30 mouse cellular contexts compared by ENCODE assay signal in the genomic region with DNA sequence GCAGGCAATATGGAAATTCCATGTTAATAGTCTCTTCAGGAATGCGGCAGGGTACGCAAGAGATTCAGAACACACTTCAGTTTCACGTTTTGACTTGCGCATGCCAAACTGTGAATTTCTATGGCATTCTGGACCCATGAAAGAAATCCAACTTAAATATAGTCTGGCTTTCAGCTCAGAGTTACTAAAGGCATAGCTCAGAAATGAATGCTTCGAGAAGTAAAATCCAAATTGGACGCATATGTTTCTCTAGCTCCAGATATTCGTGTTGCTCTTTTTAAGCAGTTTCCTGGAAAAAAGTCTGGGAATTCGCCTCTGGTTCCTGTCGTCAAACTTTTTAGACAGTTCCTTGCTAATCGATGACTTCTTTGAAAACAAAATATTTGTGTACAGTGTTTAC.
DNase-seq lines count a peak whose midpoint lies in the region; ATAC-seq and TF ChIP-seq lines count a peak whose summit lies in the region.
"Had no signal": no experiment of that assay in that cellular context is flagged by ENCODE, and none has a peak within 500 bp of the region (broad histone marks: within the 10 kb centered on the region; RNA-seq: fewer than 3 reads in every experiment).

No protein-coding gene starts in this region.

- DNase-seq in forebrain, embryonic 11.5 days (ENCODE audit: low spot score) = no peak
- no peak for DNase-seq in limb, embryonic 10.5 days (ENCODE audit: low spot score)
- no peak for DNase-seq in B cell, adult 2 months
- DNase-seq: adrenal gland, adult 2 months; adrenal gland, postnatal 14 days; cerebellum, adult 11 months; cerebellum, adult 2 months; cerebellum, adult 9-11 months; cerebellum, postnatal 36 days; embryo, embryonic 11 days; gastrocnemius, postnatal 25 days; heart, adult 18-20 months; heart, postnatal 10 days; heart, postnatal 36 days; kidney, adult 18-20 months had no signal

- no peak overlapping the region for H3K9ac ChIP-seq in forebrain, embryonic 16.5 days (replicated peaks; ENCODE audit: low read depth, low read length)
- no peak overlapping the region for H3K9ac ChIP-seq in forebrain, embryonic 11.5 days (ENCODE audit: low read length)
- no peak overlapping the region for H3K9ac ChIP-seq in limb, embryonic 12.5 days (replicated peaks)
- H3K9ac ChIP-seq in limb, embryonic 15.5 days = no peak overlapping the region
- no peak overlapping the region for H3K9ac ChIP-seq in hindbrain, embryonic 16.5 days (ENCODE audit: low read depth, low read length)
- H3K9ac ChIP-seq: heart, embryonic 12.5 days; heart, embryonic 15.5 days; hindbrain, embryonic 13.5 days had no signal

- no peak for TF ChIP-seq CTCF in embryonic fibroblast, embryonic 13.5 days (IDR thresholded peaks at IDR 0.05; ENCODE audit: borderline replicate concordance, insufficient read depth, low read length)

- H3K4me3 ChIP-seq in forebrain, embryonic 16.5 days (replicated peaks; ENCODE audit: low read length) = no peak overlapping the region
- H3K4me3 ChIP-seq in forebrain, embryonic 11.5 days (ENCODE audit: low read depth, low read length) = no peak overlapping the region
- no peak overlapping the region for H3K4me3 ChIP-seq in limb, embryonic 12.5 days (replicated peaks)
- H3K4me3 ChIP-seq in limb, embryonic 10.5 days = no peak overlapping the region
- H3K4me3 ChIP-seq in embryonic fibroblast, embryonic 13.5 days (ENCODE audit: insufficient read depth, low read length) = no peak overlapping the region
- no peak overlapping the region for H3K4me3 ChIP-seq in limb, embryonic 15.5 days
- H3K4me3 ChIP-seq in hindbrain, embryonic 16.5 days (ENCODE audit: low read length) = no peak overlapping the region
- H3K4me3 ChIP-seq: erythroblast, embryonic 14.5 days; heart, embryonic 12.5 days; heart, embryonic 15.5 days; hindbrain, embryonic 10.5 days; hindbrain, embryonic 13.5 days had no signal

- H3K27me3 ChIP-seq in forebrain, embryonic 16.5 days (replicated peaks; ENCODE audit: control insufficient read depth, insufficient read depth, low read length) = no peaks in the 10 kb centered on the region
- H3K27me3 ChIP-seq in forebrain, embryonic 11.5 days (ENCODE audit: control insufficient read depth, insufficient read depth, low read length) = no peaks in the 10 kb centered on the region
- H3K27me3 ChIP-seq in limb, embryonic 12.5 days = no peaks in the 10 kb centered on the region
- no peaks in the 10 kb centered on the region for H3K27me3 ChIP-seq in limb, embryonic 10.5 days (ENCODE audit: low read depth, poor library complexity, severe bottlenecking)
- no peaks in the 10 kb centered on the region for H3K27me3 ChIP-seq in limb, embryonic 15.5 days
- no peaks in the 10 kb centered on the region for H3K27me3 ChIP-seq in hindbrain, embryonic 16.5 days (replicated peaks; ENCODE audit: control insufficient read depth, insufficient read depth, low read length)
- H3K27me3 ChIP-seq: heart, embryonic 12.5 days; heart, embryonic 15.5 days; hindbrain, embryonic 13.5 days had no signal

- H3K4me1 ChIP-seq in forebrain, embryonic 16.5 days (replicated peaks; ENCODE audit: control insufficient read depth, insufficient read depth, low read length) = no peaks in the 10 kb centered on the region
- no peaks in the 10 kb centered on the region for H3K4me1 ChIP-seq in forebrain, embryonic 11.5 days (replicated peaks; ENCODE audit: control insufficient read depth, insufficient read depth, low read length)
- H3K4me1 ChIP-seq in limb, embryonic 12.5 days (replicated peaks) = peaks cover 10% of the 10 kb centered on the region; the same call in 1 of the 2 replicates
- H3K4me1 ChIP-seq in limb, embryonic 10.5 days = peaks cover 3% of the 10 kb centered on the region; the same call in 1 of the 2 replicates
- H3K4me1 ChIP-seq in embryonic fibroblast, embryonic 13.5 days (ENCODE audit: control insufficient read depth, insufficient read depth, low read length) = peaks cover 2% of the 10 kb centered on the region; the same call in 1 of the 2 replicates
- peaks cover 27% of the 10 kb centered on the region for H3K4me1 ChIP-seq in limb, embryonic 15.5 days
- no peaks in the 10 kb centered on the region for H3K4me1 ChIP-seq in hindbrain, embryonic 16.5 days (ENCODE audit: control insufficient read depth, insufficient read depth, low read depth, low read length)
- H3K4me1 ChIP-seq: heart, embryonic 12.5 days; heart, embryonic 15.5 days; hindbrain, embryonic 10.5 days; hindbrain, embryonic 13.5 days had no signal

- WGBS in forebrain, embryonic 16.5 days = 82% methylated on average over 10 of the region's 10 CpGs
- WGBS in forebrain, embryonic 11.5 days = 92% methylated on average over 10 of the region's 10 CpGs
- 76% methylated on average over 10 of the region's 10 CpGs for WGBS in limb, embryonic 12.5 days
- WGBS in limb, embryonic 10.5 days = 91% methylated on average over 10 of the region's 10 CpGs
- 32% methylated on average over 10 of the region's 10 CpGs for WGBS in limb, embryonic 15.5 days
- WGBS in hindbrain, embryonic 16.5 days = 86% methylated on average over 10 of the region's 10 CpGs

- no peak for TF ChIP-seq POLR2A in embryonic fibroblast, embryonic 13.5 days (IDR thresholded peaks at IDR 0.05; ENCODE audit: low read depth, low read length)

- no peak overlapping the region for H3K27ac ChIP-seq in forebrain, embryonic 16.5 days (ENCODE audit: low read length)
- no peak overlapping the region for H3K27ac ChIP-seq in forebrain, embryonic 11.5 days (ENCODE audit: low read depth, low read length)
- H3K27ac ChIP-seq in limb, embryonic 12.5 days = 0 out of 2 replicates have a peak overlapping the region, but pooled peaks have one; percentile 7
- H3K27ac ChIP-seq in limb, embryonic 10.5 days = no peak overlapping the region
- peak overlapping the region; percentile 74 for H3K27ac ChIP-seq in embryonic fibroblast, embryonic 13.5 days (ENCODE audit: insufficient read depth, low read length)
- peak overlapping the region; percentile 89 for H3K27ac ChIP-seq in limb, embryonic 15.5 days
- H3K27ac ChIP-seq in hindbrain, embryonic 16.5 days (ENCODE audit: low read depth, low read length) = no peak overlapping the region
- H3K27ac ChIP-seq: heart, embryonic 15.5 days; hindbrain, embryonic 10.5 days; hindbrain, embryonic 13.5 days; hindbrain, postnatal 0 days had no signal

- 0 out of 2 replicates have a peak, but pooled peaks have one; percentile 12 for ATAC-seq in forebrain, embryonic 16.5 days
- no peak for ATAC-seq in forebrain, embryonic 11.5 days (replicated peaks; ENCODE audit: low FRiP score)
- no peak for ATAC-seq in limb, embryonic 12.5 days (ENCODE audit: insufficient number of reproducible peaks, insufficient read depth, low FRiP score, low TSS enrichment, low read depth)
- ATAC-seq in limb, embryonic 15.5 days (ENCODE audit: insufficient number of reproducible peaks, low FRiP score, low TSS enrichment, low read depth) = no peak
- ATAC-seq in hindbrain, embryonic 16.5 days = no peak
- ATAC-seq: CD4-positive, CD25-positive, alpha-beta regulatory T cell, adult 4 months; forebrain, embryonic 14.5 days; hindbrain, postnatal 0 days; inflammation-experienced regulatory T-cells, adult 6 months; intestine, embryonic 16.5 days had no signal

- H3K4me2 ChIP-seq in forebrain, embryonic 16.5 days (ENCODE audit: low read length) = no peak overlapping the region
- H3K4me2 ChIP-seq in forebrain, embryonic 11.5 days (ENCODE audit: low read depth, low read length, severe bottlenecking) = no peak overlapping the region
- H3K4me2 ChIP-seq in limb, embryonic 12.5 days = no peak overlapping the region
- no peak overlapping the region for H3K4me2 ChIP-seq in limb, embryonic 15.5 days
- H3K4me2 ChIP-seq in hindbrain, embryonic 16.5 days (ENCODE audit: low read length) = no peak overlapping the region
- H3K4me2 ChIP-seq: heart, embryonic 12.5 days; heart, embryonic 15.5 days; hindbrain, embryonic 13.5 days had no signal

- H3K9me3 ChIP-seq in forebrain, embryonic 16.5 days (ENCODE audit: control insufficient read depth, low read length) = no peaks in the 10 kb centered on the region
- H3K9me3 ChIP-seq in forebrain, embryonic 11.5 days (ENCODE audit: control insufficient read depth, low read length) = no peaks in the 10 kb centered on the region
- no peaks in the 10 kb centered on the region for H3K9me3 ChIP-seq in limb, embryonic 12.5 days
- H3K9me3 ChIP-seq in limb, embryonic 10.5 days (replicated peaks) = no peaks in the 10 kb centered on the region
- no peaks in the 10 kb centered on the region for H3K9me3 ChIP-seq in limb, embryonic 15.5 days
- no peaks in the 10 kb centered on the region for H3K9me3 ChIP-seq in hindbrain, embryonic 16.5 days (ENCODE audit: control insufficient read depth, low read length)
- H3K9me3 ChIP-seq: heart, embryonic 12.5 days; heart, embryonic 15.5 days; hindbrain, embryonic 10.5 days; hindbrain, embryonic 13.5 days had no signal

- no peaks in the 10 kb centered on the region for H3K36me3 ChIP-seq in forebrain, embryonic 16.5 days (ENCODE audit: control insufficient read depth, insufficient read depth)
- H3K36me3 ChIP-seq in forebrain, embryonic 11.5 days (ENCODE audit: control insufficient read depth, insufficient read depth, low read length) = no peaks in the 10 kb centered on the region
- peaks cover 35% of the 10 kb centered on the region for H3K36me3 ChIP-seq in limb, embryonic 12.5 days
- peaks cover 10% of the 10 kb centered on the region; the same call in 1 of the 2 replicates for H3K36me3 ChIP-seq in limb, embryonic 10.5 days
- peaks cover 10% of the 10 kb centered on the region for H3K36me3 ChIP-seq in limb, embryonic 15.5 days
- H3K36me3 ChIP-seq in hindbrain, embryonic 16.5 days (ENCODE audit: control insufficient read depth, insufficient read depth, low read length) = no peaks in the 10 kb centered on the region
- H3K36me3 ChIP-seq: heart, embryonic 15.5 days; hindbrain, embryonic 10.5 days; hindbrain, embryonic 13.5 days had no signal

Comparison
In these comparisons a context has a peak if more than half of its experiments do, and no peak if none do; other contexts are left out.
1. H3K27ac ChIP-seq: peak in limb, embryonic 12.5 days (single experiment), embryonic fibroblast, embryonic 13.5 days (single experiment) and limb, embryonic 15.5 days (single experiment); none in forebrain, embryonic 16.5 days (single experiment), forebrain, embryonic 11.5 days (single experiment), limb, embryonic 10.5 days (single experiment) and hindbrain, embryonic 16.5 days (single experiment).